Mouse (Mus musculus) urinary bladder, adult 18-20 months (tissue): Measurements from ENCODE around the gene Dpp7.
A peak's percentile ranks its signal among the peaks of the same experiment; 100 is the strongest.

ENCODE experiments used
- DNase-seq, 2 experiments: peaks; one replicate each; pipeline ENCODE4 v3.0.0; 2022; ENCODE audit warnings: low spot score in 2 of 2, mixed read lengths in 2 of 2

The Dpp7 gene

GRCm38 (mm10) chr2:25356208-25357079 is at the start of gene Dpp7:
Gene Dpp7, minus strand, starts transcription at chr2:25356359.
- DNase-seq, result peak; percentile 56 to 69

- no peak for DNase-seq
Observed at GRCm38 (mm10) chr2:25403994-25404393, 47.8 kb upstream of the Dpp7 start.

GRCm38 (mm10) chr2:25402972-25403601 is 46.9 kb upstream of the Dpp7 start:
- DNase-seq, result peak; percentile 42 to 48

- peak; percentile 57 to 65 for DNase-seq
Observed at GRCm38 (mm10) chr2:25402377-25402971, 46.3 kb upstream of the Dpp7 start.

GRCm38 (mm10) chr2:25400764-25401163 is 44.6 kb upstream of the Dpp7 start:
- peak; percentile 45 for DNase-seq

GRCm38 (mm10) chr2:25400291-25400690 is 44.1 kb upstream of the Dpp7 start:
- no peak for DNase-seq

GRCm38 (mm10) chr2:25399051-25399450 is 42.9 kb upstream of the Dpp7 start, which contains the start of gene Npdc1:
Gene Npdc1, plus strand, starts transcription at chr2:25399351.
- no peak for DNase-seq

- no peak for DNase-seq
Observed at GRCm38 (mm10) chr2:25398065-25398464, 41.9 kb upstream of the Dpp7 start.

- DNase-seq, result no peak
Observed at GRCm38 (mm10) chr2:25397010-25397409, 40.9 kb upstream of the Dpp7 start.

- no peak for DNase-seq
Observed at GRCm38 (mm10) chr2:25396597-25396983, 40.4 kb upstream of the Dpp7 start.

GRCm38 (mm10) chr2:25395721-25396596 is 39.8 kb upstream of the Dpp7 start, which contains the start of gene Entpd2:
Gene Entpd2, plus strand, starts transcription at chr2:25395874.
- peak; percentile 55 to 69 for DNase-seq

GRCm38 (mm10) chr2:25394281-25395221 is 38.4 kb upstream of the Dpp7 start:
- no peak for DNase-seq

- no peak for DNase-seq
Observed at GRCm38 (mm10) chr2:25391266-25391665, 35.1 kb upstream of the Dpp7 start.

- no peak for DNase-seq
Observed at GRCm38 (mm10) chr2:25384492-25384891, 28.3 kb upstream of the Dpp7 start.

- DNase-seq, result peak in 1 of 2 experiments; percentile 46
Observed at GRCm38 (mm10) chr2:25376589-25376988, 20.4 kb upstream of the Dpp7 start.

- DNase-seq, result no peak
Observed at GRCm38 (mm10) chr2:25373431-25373830, 17.3 kb upstream of the Dpp7 start.

GRCm38 (mm10) chr2:25372644-25373391 is 16.7 kb upstream of the Dpp7 start:
- no peak for DNase-seq

- peak in 1 of 2 experiments; percentile 73 for DNase-seq
Observed at GRCm38 (mm10) chr2:25371764-25372643, 15.8 kb upstream of the Dpp7 start, which contains the start of gene Sapcd2. Gene Sapcd2, plus strand, starts transcription at chr2:25372321.
